13 mouse cellular contexts compared by ENCODE assay signal in genomic region chr12:26620501-26621134, GRCm38 (mm10).
DNase-seq lines count a peak whose midpoint lies in the region; ATAC-seq and TF ChIP-seq lines count a peak whose summit lies in the region.
"Had no signal": no experiment of that assay in that cellular context is flagged by ENCODE, and none has a peak within 500 bp of the region (broad histone marks: within the 10 kb centered on the region; RNA-seq: fewer than 3 reads in every experiment).

No protein-coding gene starts in this region.

- ATAC-seq in midbrain, embryonic 13.5 days = no peak
- ATAC-seq in erythroid progenitor cell, adult 5-6 weeks (replicated peaks; ENCODE audit: low FRiP score, poor library complexity, severe bottlenecking) = no peak

- peaks cover 17% of the 10 kb centered on the region for H3K4me1 ChIP-seq in midbrain, embryonic 13.5 days (replicated peaks)
- H3K4me1 ChIP-seq: megakaryocyte, embryonic 14.5 days had no signal

- WGBS in midbrain, embryonic 13.5 days = 58% methylated on average over 8 of the region's 8 CpGs

- no peak for TF ChIP-seq CTCF in brain, embryonic 14.5 days (IDR thresholded peaks at IDR 0.05; ENCODE audit: borderline replicate concordance, extremely low read depth, insufficient read depth, insufficient read length)

- no peak overlapping the region for H3K4me2 ChIP-seq in midbrain, embryonic 13.5 days (replicated peaks)
- H3K4me2 ChIP-seq: liver, embryonic 11.5 days had no signal

- intact Hi-C loops in heart, postnatal 14 days (cut with DNase I) = no loop called here

- H3K4me3 ChIP-seq in midbrain, embryonic 13.5 days (replicated peaks) = no peak overlapping the region
- H3K4me3 ChIP-seq: megakaryocyte, embryonic 14.5 days had no signal

- H3K9me3 ChIP-seq in midbrain, embryonic 13.5 days = no peaks in the 10 kb centered on the region
- H3K9me3 ChIP-seq: megakaryocyte, embryonic 14.5 days had no signal

- H3K27ac ChIP-seq in midbrain, embryonic 13.5 days = peak overlapping the region; percentile 66

- H3K27me3 ChIP-seq in midbrain, embryonic 13.5 days = no peaks in the 10 kb centered on the region
- H3K27me3 ChIP-seq: megakaryocyte, embryonic 14.5 days had no signal

- no peaks in the 10 kb centered on the region for H3K36me3 ChIP-seq in midbrain, embryonic 13.5 days

- TF ChIP-seq POLR2A in brain, embryonic 14.5 days (IDR thresholded peaks at IDR 0.05; ENCODE audit: borderline replicate concordance, extremely low read depth, insufficient read depth, insufficient read length, poor library complexity, severe bottlenecking) = no peak

- DNase-seq in brain, adult 2 months (ENCODE audit: low read depth, low spot score) = peak; percentile 61
- peak; percentile 85 for DNase-seq in brain, embryonic 14.5 days (ENCODE audit: low read depth)
- peak; percentile 23 to 36 for DNase-seq in frontal cortex, adult 2 months (ENCODE audit: extremely low spot score in 1 of 2, low spot score in 1 of 2)
- no peak for DNase-seq in heart, postnatal 14 days
- DNase-seq in adipocyte (ENCODE audit: low spot score) = no peak
- DNase-seq: cerebellum, postnatal 36 days; heart, postnatal 36 days; kidney, postnatal 36 days; thymus, postnatal 25 days had no signal

- H3K9ac ChIP-seq in midbrain, embryonic 13.5 days (replicated peaks) = no peak overlapping the region

Comparison
In these comparisons a context has a peak if more than half of its experiments do, and no peak if none do; other contexts are left out.
1. DNase-seq: peak in brain, adult 2 months (single experiment), brain, embryonic 14.5 days (single experiment) and frontal cortex, adult 2 months (2 of 2); none in heart, postnatal 14 days (0 of 2) and adipocyte (single experiment).